Mouse (Mus musculus) brain, embryonic 14.5 days (tissue): Measurements from ENCODE around the gene Slc1a5.

Source experiments
- CTCF ChIP-seq: fragments of 200-500 bp; IDR thresholded peaks from 2 replicates; pipeline ENCODE4 v1.5.1; 2012; ENCODE audit warnings: inconsistent platforms, mild to moderate bottlenecking, moderate library complexity, borderline replicate concordance; ENCODE audit not compliant: insufficient read depth, insufficient read length; ENCODE audit errors: extremely low read depth
- POLR2A ChIP-seq: fragments of 200-500 bp; IDR thresholded peaks from 2 replicates; pipeline ENCODE4 v1.6.1; 2012; ENCODE audit warnings: mild to moderate bottlenecking, inconsistent platforms, borderline replicate concordance; ENCODE audit not compliant: poor library complexity, insufficient read depth, insufficient read length, severe bottlenecking; ENCODE audit errors: extremely low read depth

GRCm38 (mm10) chr7:16780825-16781554, at the start of gene Slc1a5:
- no peak for TF ChIP-seq CTCF
- TF ChIP-seq POLR2A, result peak; percentile 67; the same call in 1 of the 2 replicates
